Mouse (Mus musculus): ENCODE measurements around the gene Ano10.

DNA sequence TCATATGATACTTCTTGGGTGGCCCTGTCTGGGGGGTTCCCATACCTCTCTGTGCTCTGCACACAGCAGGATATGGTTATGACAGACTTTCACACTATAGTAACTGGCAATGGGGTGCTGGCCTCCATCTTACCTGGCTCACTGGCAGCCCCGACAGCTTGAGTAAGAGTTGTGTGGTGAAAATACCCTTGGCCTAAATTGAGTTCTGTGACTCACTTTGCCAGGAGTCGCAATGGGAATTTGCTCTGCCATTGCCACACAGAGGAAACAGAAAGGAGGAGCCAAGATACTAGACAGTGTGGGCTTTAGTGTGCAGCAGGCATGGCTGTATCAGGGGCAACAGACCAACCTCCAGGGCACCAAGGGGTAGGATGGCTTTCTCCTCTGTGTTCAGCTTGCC is 4.0 kb downstream of the Ano10 start:
- no peak for TF ChIP-seq CTCF (IDR thresholded peaks at IDR 0.05; ENCODE audit: borderline replicate concordance, insufficient read depth, low read length)
- TF ChIP-seq POLR2A (IDR thresholded peaks at IDR 0.05; ENCODE audit: low read depth, low read length): no peak

Measured in embryonic fibroblast, embryonic 13.5 days (primary cell).